Mouse (Mus musculus): ENCODE measurements at regions not wholly inside any gene's neighbourhood (a gene's known extent, or its start where the extent isn't known, plus 50 kb on each side); places are given as distances from the start of the nearest gene placed in this dataset.

GRCm38 (mm10) chr12:97218445-97218844 is 1040.8 kb downstream of the Galc start:
- Histone ChIP-seq H3K36me3 (ENCODE audit: control insufficient read depth, insufficient read depth, low read length) (no peaks in the 10 kb centered on the region), H3K9me3 (ENCODE audit: control insufficient read depth, low read length) (no peaks in the 10 kb centered on the region), H3K4me2 (ENCODE audit: low read depth, low read length) (no peak overlapping the region), H3K27ac (ENCODE audit: low read length) (no peak overlapping the region), H3K4me1 (replicated peaks; ENCODE audit: control insufficient read depth, insufficient read depth, low read length) (no peaks in the 10 kb centered on the region), H3K9ac (ENCODE audit: low read length) (no peak overlapping the region), H3K27me3 (ENCODE audit: control insufficient read depth, insufficient read depth, low read depth, low read length) (no peaks in the 10 kb centered on the region), H3K4me3 (ENCODE audit: low read length) (no peak overlapping the region)
- no peak for ATAC-seq (ENCODE audit: low read depth)
- 60% methylated on average over 2 of the region's 2 CpGs for WGBS

DNA sequence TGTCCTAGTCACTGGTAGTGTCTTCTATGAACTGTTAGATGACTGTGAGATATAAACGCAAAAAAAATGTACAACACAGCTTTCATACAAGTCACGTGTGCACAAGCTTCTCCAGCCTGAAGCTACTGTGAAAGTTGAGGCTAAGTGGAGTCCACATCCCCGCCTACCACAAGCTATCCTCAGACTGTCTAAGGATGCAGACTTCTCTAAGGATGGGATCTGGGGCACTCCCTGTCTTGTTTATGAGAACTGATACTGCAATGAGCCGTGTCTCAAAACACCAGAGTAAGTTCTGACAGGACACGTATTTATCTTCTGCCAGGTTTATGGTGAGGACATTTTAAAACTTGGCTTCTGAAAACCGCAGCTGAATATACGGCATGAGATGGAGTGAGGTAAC is 1041.7 kb downstream of the Galc start:
- ATAC-seq (ENCODE audit: low read depth): no peak
- Histone ChIP-seq H3K4me2 (ENCODE audit: low read depth, low read length) (no peak overlapping the region), H3K4me1 (replicated peaks; ENCODE audit: control insufficient read depth, insufficient read depth, low read length) (no peaks in the 10 kb centered on the region), H3K9me3 (ENCODE audit: control insufficient read depth, low read length) (no peaks in the 10 kb centered on the region), H3K4me3 (ENCODE audit: low read length) (no peak overlapping the region), H3K27ac (ENCODE audit: low read length) (no peak overlapping the region), H3K36me3 (ENCODE audit: control insufficient read depth, insufficient read depth, low read length) (no peaks in the 10 kb centered on the region), H3K27me3 (ENCODE audit: control insufficient read depth, insufficient read depth, low read depth, low read length) (no peaks in the 10 kb centered on the region), H3K9ac (ENCODE audit: low read length) (no peak overlapping the region)
- WGBS: 41% methylated on average over 7 of the region's 7 CpGs

GRCm38 (mm10) chr12:97203636-97204389 is 1055.4 kb downstream of the Galc start:
- Histone ChIP-seq H3K4me3 (ENCODE audit: low read length) (no peak overlapping the region), H3K9ac (ENCODE audit: low read length) (no peak overlapping the region), H3K4me2 (ENCODE audit: low read depth, low read length) (no peak overlapping the region), H3K9me3 (ENCODE audit: control insufficient read depth, low read length) (no peaks in the 10 kb centered on the region), H3K4me1 (replicated peaks; ENCODE audit: control insufficient read depth, insufficient read depth, low read length) (no peaks in the 10 kb centered on the region), H3K27ac (ENCODE audit: low read length) (no peak overlapping the region), H3K27me3 (ENCODE audit: control insufficient read depth, insufficient read depth, low read depth, low read length) (no peaks in the 10 kb centered on the region), H3K36me3 (ENCODE audit: control insufficient read depth, insufficient read depth, low read length) (no peaks in the 10 kb centered on the region)
- no peak for ATAC-seq (ENCODE audit: low read depth)
- 39% methylated on average over 3 of the region's 3 CpGs for WGBS

DNA sequence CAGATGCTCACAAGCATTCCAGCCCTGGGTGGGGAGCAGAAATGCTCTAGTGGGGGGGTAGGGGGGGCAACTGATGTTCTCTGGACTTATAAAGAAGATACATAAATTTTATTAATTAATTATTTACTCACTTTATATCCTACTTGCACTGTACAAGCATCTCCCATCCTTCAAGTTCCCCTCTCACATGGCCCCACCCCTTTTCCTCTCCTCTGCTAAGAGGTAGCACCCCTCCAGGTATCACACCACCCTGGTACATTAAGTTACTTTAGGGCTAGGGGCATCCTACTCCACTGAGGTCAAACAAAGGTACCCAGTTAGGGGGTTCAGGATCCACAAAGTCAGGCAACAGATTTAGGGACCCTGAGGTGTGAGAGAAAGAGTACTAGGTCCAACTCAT is 1097.4 kb downstream of the Galc start:
- H3K36me3 ChIP-seq (ENCODE audit: control insufficient read depth, insufficient read depth, low read length): no peaks in the 10 kb centered on the region
- no peak overlapping the region for H3K4me3 ChIP-seq (ENCODE audit: low read length)
- H3K9ac ChIP-seq (ENCODE audit: low read length): no peak overlapping the region
- no peak overlapping the region for H3K4me2 ChIP-seq (ENCODE audit: low read depth, low read length)
- no peaks in the 10 kb centered on the region for H3K9me3 ChIP-seq (ENCODE audit: control insufficient read depth, low read length)
- H3K4me1 ChIP-seq (replicated peaks; ENCODE audit: control insufficient read depth, insufficient read depth, low read length): no peaks in the 10 kb centered on the region
- no peak overlapping the region for H3K27ac ChIP-seq (ENCODE audit: low read length)
- no peaks in the 10 kb centered on the region for H3K27me3 ChIP-seq (ENCODE audit: control insufficient read depth, insufficient read depth, low read depth, low read length)
- no peak for ATAC-seq (ENCODE audit: low read depth)

DNA sequence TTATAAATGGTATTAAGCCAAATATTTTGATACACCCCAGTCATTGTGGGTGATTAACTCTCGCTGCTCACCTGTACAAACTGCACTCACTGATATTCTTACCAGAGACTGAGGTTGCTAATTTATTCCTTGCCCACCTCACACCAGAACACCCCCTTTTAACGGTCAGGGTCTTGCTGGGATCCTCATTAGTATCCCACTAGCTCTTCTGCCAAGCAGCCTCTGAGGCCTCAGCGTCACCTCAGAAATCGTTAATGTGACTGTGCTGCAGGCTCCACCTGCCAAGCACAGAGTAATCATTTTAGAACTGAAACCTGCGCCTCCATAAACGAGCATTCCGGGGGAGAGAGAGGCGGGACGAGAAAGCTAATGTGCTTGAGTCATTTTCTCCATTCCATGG is 1097.8 kb downstream of the Galc start:
- WGBS: 80% methylated on average over 9 of the region's 9 CpGs
- ATAC-seq (ENCODE audit: low read depth): no peak
- Histone ChIP-seq H3K27me3 (ENCODE audit: control insufficient read depth, insufficient read depth, low read depth, low read length) (no peaks in the 10 kb centered on the region), H3K4me1 (replicated peaks; ENCODE audit: control insufficient read depth, insufficient read depth, low read length) (no peaks in the 10 kb centered on the region), H3K4me2 (ENCODE audit: low read depth, low read length) (no peak overlapping the region), H3K9ac (ENCODE audit: low read length) (no peak overlapping the region), H3K9me3 (ENCODE audit: control insufficient read depth, low read length) (no peaks in the 10 kb centered on the region), H3K27ac (ENCODE audit: low read length) (no peak overlapping the region), H3K4me3 (ENCODE audit: low read length) (no peak overlapping the region), H3K36me3 (ENCODE audit: control insufficient read depth, insufficient read depth, low read length) (no peaks in the 10 kb centered on the region)

DNA sequence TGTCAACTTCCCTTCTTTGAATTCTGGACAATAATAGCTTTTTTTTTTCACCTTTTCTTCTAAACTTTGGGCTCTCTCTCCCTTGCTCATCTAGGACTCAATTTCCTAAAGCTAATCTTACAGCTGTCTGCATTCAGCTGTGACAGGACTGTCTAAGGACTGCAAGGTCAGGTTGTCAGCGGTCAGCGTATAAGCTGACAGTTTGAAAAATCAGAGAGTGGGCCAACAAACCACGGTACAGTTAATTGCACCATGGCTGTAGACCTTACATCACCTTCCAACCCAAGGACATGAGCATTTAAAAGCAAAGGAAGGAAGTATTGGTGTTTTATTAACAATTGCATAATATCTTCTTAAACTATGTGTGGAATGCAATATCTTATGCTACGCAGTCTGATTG is 1100.9 kb downstream of the Galc start:
- H3K9ac ChIP-seq (ENCODE audit: low read length): no peak overlapping the region
- H3K4me3 ChIP-seq (ENCODE audit: low read length): no peak overlapping the region
- no peaks in the 10 kb centered on the region for H3K27me3 ChIP-seq (ENCODE audit: control insufficient read depth, insufficient read depth, low read depth, low read length)
- H3K4me1 ChIP-seq (replicated peaks; ENCODE audit: control insufficient read depth, insufficient read depth, low read length): no peaks in the 10 kb centered on the region
- H3K4me2 ChIP-seq (ENCODE audit: low read depth, low read length): no peak overlapping the region
- H3K27ac ChIP-seq (ENCODE audit: low read length): no peak overlapping the region
- H3K9me3 ChIP-seq (ENCODE audit: control insufficient read depth, low read length): no peaks in the 10 kb centered on the region
- H3K36me3 ChIP-seq (ENCODE audit: control insufficient read depth, insufficient read depth, low read length): no peaks in the 10 kb centered on the region
- 35% methylated on average over 4 of the region's 4 CpGs for WGBS
- no peak for ATAC-seq (ENCODE audit: low read depth)

GRCm38 (mm10) chr12:97157748-97158147 is 1101.5 kb downstream of the Galc start:
- Histone ChIP-seq H3K9ac (ENCODE audit: low read length) (no peak overlapping the region), H3K27me3 (ENCODE audit: control insufficient read depth, insufficient read depth, low read depth, low read length) (no peaks in the 10 kb centered on the region), H3K36me3 (ENCODE audit: control insufficient read depth, insufficient read depth, low read length) (no peaks in the 10 kb centered on the region), H3K27ac (ENCODE audit: low read length) (no peak overlapping the region), H3K9me3 (ENCODE audit: control insufficient read depth, low read length) (no peaks in the 10 kb centered on the region), H3K4me3 (ENCODE audit: low read length) (no peak overlapping the region), H3K4me2 (ENCODE audit: low read depth, low read length) (no peak overlapping the region), H3K4me1 (replicated peaks; ENCODE audit: control insufficient read depth, insufficient read depth, low read length) (no peaks in the 10 kb centered on the region)
- ATAC-seq (ENCODE audit: low read depth): no peak

DNA sequence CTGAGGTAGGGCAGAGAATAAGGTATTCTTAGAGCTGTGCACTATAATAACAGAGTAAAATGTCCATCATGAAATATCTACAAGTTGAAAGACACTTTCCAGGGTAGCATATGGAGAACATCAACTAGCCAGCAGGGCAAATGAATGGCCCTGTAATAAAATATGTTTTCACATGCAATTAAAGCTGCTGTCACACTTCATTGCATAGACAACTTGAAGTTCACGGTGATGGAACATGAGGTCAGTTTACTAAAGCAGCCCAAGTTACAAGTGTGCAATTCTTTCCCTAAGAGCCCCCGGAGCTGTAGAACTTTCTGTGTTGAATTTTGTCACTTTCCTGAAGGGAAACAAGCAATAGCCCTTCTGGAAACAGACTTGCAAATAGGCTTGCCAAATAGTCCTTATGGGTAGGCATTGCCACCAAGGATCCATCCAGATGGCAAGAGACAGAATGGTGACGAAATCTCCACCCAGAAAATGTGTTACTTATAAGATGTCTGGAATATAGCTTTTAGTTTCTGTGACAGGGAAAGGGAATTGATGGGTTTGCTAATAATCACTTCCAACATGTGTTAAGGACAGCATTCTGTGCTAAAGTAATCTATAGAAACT is 1102.7 kb downstream of the Galc start:
- Histone ChIP-seq H3K27ac (ENCODE audit: low read length) (no peak overlapping the region), H3K9me3 (ENCODE audit: control insufficient read depth, low read length) (no peaks in the 10 kb centered on the region), H3K4me1 (replicated peaks; ENCODE audit: control insufficient read depth, insufficient read depth, low read length) (no peaks in the 10 kb centered on the region), H3K4me3 (ENCODE audit: low read length) (no peak overlapping the region), H3K4me2 (ENCODE audit: low read depth, low read length) (no peak overlapping the region), H3K9ac (ENCODE audit: low read length) (no peak overlapping the region), H3K27me3 (ENCODE audit: control insufficient read depth, insufficient read depth, low read depth, low read length) (no peaks in the 10 kb centered on the region), H3K36me3 (ENCODE audit: control insufficient read depth, insufficient read depth, low read length) (no peaks in the 10 kb centered on the region)
- WGBS: 48% methylated on average over 3 of the region's 3 CpGs
- no peak for ATAC-seq (ENCODE audit: low read depth)

GRCm38 (mm10) chr12:97142720-97143119 is 1116.5 kb downstream of the Galc start:
- Histone ChIP-seq H3K27me3 (ENCODE audit: control insufficient read depth, insufficient read depth, low read depth, low read length) (no peaks in the 10 kb centered on the region), H3K4me1 (replicated peaks; ENCODE audit: control insufficient read depth, insufficient read depth, low read length) (no peaks in the 10 kb centered on the region), H3K27ac (ENCODE audit: low read length) (no peak overlapping the region), H3K36me3 (ENCODE audit: control insufficient read depth, insufficient read depth, low read length) (no peaks in the 10 kb centered on the region), H3K4me2 (ENCODE audit: low read depth, low read length) (no peak overlapping the region), H3K9ac (ENCODE audit: low read length) (no peak overlapping the region), H3K9me3 (ENCODE audit: control insufficient read depth, low read length) (no peaks in the 10 kb centered on the region), H3K4me3 (ENCODE audit: low read length) (no peak overlapping the region)
- no peak for ATAC-seq (ENCODE audit: low read depth)
- 60% methylated on average over 3 of the region's 3 CpGs for WGBS
